Mouse (Mus musculus) 3134 (cell line): ENCODE measurements around the gene Taar7a.

Experiments used
- DNase-seq: peaks from one replicate; pipeline ENCODE4 v3.0.0-alpha.2; 2011; ENCODE audit warnings: low spot score; ENCODE audit not compliant: insufficient read length; ENCODE audit errors: extremely low read depth

The Taar7a gene

DNA sequence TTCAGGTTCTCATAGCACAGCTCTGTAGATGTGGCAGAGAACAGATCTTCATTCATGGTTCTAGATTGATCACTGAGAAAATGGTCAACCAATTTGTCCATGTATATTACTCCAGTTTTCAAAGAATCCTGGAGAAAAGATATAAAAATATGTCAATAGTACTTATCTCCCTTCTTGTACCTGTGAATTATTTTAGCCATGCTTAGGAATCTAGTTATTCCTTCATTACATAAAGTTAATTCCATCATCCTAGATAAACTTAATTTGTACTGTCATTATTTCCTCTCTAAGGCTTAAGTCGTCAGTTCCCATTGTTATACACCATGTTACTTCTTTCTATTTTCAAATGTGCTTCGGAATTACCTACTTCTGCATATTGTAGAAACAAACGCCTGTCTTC lies at the start of gene Taar7a:
TSS of gene Taar7a (minus strand) at position 101 of the 400 bp plus-strand sequence.
- no peak for DNase-seq

DNA sequence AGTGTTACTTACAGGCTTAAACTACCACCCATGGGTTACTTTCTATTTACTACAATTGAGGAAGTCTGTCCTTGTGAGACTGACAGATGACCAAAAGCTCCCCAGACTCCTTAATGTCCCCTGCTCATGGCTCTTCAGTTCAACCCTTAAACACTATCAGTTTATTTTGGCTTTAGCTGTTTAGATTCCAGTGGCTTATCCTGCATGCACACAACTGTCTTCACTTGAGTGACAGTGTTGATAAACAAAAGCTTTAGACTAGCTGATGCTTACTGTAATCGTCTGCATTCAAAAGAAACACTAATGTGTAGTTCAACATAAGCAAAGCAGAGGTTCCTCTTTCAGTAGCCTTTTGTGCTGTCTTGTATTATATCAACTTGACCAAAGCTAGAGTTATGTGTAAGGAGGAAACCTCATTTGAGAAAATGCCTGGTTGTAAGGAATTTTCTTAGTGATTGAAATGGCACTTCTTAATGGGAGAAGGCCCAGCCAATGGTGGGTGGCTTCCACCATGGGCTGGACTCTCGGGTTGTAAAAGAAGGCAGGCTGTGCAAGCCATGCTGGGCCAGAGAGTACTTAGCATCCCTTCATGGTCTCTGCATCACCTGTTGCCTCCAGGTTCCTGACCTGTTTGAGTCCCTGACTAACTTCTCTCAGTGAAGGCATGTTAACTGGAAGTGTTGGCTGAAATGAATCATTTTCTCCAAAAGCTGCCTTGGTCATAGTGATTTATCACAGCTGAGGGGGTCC lies 47.0 kb upstream of the Taar7a start:
- DNase-seq, result no peak

DNA sequence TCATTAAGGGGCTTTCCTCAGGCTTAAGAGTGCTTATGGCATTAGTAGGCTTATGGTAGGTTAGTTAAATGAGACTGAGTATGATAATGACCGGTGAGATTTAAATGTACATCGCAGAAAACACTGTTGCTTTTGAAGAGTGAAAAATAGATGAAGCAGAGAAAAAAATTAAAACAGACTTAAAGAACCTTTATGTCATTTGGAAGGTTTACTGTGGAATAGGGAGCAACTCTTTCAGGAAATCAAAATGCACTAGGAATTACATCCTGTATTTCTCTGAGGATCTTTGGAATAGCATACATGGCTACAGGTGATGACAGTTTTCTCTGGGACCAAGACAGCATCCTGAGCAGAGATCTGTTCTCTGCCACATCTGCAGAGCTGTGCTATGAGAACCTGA lies 44.0 kb upstream of the Taar7a start, which contains the start of gene Taar7e:
TSS of gene Taar7e (plus strand) at position 301 of the 400 bp plus-strand sequence.
- no peak for DNase-seq

DNA sequence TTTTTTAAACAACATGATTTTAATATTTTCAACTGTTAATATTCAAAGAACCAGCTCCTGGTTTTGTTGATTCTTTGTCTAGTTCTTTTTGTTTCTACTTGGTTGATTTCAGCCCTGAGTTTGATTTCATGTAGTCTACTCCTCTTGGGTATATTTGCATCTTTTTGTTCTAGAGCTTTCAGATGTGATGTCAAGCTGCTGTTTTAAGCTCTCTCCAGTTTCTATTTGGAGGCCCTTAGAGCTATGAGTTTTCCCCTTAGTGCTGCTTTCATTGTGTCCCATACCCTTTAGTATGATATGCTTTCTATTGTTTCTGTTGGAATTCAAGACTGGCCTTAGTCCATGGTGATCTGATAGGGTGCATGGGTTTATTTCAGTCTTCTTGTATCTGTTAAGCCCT lies 38.1 kb upstream of the Taar7a start:
- DNase-seq, result no peak

DNA sequence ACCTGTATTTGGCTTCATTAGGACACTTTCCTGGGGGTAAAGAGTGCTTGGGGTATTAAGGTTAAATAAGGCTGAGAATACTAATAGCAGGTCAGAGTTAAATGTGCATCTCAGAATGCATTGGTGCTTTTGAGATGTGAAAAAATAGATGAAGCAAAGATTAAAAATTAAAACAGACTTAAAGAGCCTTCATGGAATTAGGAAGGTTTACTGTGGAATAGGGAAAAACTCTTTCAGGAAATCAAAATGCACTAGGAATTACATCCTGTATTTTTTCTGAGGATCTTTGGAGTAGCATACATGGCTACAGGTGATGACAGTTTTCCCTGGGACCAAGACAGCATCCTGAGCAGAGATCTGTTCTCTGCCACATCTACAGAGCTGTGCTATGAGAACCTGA lies 33.6 kb upstream of the Taar7a start, which contains the start of gene Taar7d:
TSS of gene Taar7d (plus strand) at position 301 of the 400 bp plus-strand sequence.
- no peak for DNase-seq

DNA sequence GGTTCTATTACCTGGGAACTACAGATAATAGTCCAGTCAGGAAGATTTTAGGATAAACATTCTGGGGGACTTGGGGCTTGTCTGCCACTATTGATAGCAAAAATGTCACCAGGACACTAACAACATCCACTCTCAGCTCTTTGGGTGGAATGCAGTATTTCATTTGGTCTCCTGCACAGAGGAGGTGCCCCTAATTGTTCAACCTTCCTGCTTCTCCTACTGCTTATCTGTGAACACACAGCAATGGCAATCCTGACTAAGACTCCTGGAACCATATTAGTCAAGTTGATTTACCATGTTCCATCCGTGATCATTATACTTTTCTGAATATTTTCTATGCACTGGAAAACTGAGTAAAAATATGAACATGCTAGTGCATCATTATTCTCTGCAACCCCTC lies 14.9 kb upstream of the Taar7a start:
- DNase-seq, result no peak

DNA sequence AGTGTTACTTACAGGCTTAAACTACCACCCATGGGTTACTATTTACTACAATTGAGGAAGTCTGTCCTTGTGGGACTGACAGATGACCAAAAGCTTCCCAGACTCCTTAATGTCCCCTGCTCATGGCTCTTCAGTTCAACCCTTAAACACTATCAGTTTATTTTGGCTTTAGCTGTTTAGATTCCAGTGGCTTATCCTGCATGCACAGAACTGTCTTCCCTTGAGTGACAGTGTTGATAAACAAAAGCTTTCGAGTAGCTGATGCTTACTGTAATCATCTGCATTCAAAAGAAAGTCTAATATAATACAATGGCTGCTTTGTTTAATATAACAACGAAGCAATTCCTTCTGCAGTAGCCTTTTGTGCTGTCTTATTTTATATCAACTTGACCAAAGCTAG lies 13.8 kb upstream of the Taar7a start:
- no peak for DNase-seq

DNA sequence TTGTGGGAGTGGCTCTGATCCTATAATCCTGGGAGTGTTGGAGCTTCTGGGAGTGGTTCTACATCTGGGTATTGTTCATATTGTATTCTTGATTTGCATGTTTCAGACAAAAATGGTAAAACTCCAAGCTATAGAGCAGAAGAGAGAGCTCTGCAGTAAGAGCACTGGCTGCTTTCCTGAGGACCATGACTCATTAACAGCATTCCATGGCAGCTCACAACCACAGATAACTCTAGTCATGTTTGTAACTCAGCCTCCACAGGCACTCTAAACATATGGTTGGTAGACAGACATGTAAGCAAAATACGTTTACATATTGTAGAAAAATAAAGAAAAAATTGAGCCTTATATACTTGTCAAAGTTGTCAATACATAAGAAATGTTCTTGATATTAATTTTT lies 13.2 kb upstream of the Taar7a start:
- DNase-seq, result no peak

DNA sequence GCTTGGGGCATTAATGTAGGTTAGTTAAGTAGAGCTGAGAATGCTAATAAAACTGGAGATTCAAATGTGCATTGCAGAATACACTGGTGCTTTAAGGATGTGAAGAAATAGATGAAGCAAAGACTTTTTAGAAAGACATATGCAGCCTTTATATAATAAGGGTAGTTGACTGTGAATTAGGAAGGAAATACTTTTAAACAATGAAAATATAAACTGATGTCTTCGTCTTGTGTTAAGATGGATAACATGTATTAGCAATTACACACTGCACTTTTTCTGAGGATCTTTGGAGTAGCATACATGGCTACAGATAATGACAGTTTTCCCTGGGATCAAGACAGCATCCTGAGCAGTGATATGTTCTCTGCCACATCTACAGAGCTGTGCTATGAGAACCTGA lies 6.4 kb upstream of the Taar7a start, which contains the start of gene Taar7b:
TSS of gene Taar7b (plus strand) at position 301 of the 400 bp plus-strand sequence.
- no peak for DNase-seq

DNA sequence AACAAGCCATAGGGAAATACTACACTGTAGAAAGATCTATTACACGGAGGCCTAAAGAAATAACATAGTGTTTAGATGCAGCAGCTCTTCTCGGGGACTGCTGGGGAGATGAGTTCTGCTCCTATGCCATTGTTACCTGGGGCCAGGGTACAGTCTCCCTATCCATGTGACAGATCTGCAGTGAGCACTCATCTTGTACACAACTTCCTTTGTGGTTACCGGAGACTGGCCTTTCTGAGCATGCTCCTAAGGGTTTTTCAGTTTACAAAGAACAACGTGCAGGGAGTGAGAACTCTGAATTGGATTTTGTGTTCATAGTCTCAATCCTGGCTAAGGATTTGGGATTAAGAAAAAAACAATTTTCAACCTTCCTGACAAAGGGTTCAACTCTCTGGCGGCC lies 6.9 kb downstream of the Taar7a start:
- no peak for DNase-seq

DNA sequence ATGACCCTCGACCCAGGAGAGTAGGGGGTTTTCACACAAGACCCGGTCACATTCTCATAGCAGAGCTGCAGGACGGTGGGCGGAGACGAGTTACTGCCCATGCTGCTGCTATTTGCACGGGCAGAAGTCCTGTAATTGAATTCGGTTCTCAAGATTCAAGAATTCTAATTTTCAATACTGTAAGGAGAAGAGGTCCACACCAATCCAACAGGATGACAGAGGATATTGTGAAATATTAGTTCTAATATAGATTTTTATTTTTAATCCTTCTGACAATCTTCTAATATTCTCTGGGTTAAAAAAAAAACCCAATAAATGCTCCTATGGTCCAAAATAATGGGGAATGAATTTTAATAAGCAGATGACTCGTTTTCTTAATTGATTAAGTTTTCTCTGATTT lies 7.7 kb downstream of the Taar7a start, which contains the start of gene Taar6:
TSS of gene Taar6 (minus strand) at position 101 of the 400 bp plus-strand sequence.
- no peak for DNase-seq

DNA sequence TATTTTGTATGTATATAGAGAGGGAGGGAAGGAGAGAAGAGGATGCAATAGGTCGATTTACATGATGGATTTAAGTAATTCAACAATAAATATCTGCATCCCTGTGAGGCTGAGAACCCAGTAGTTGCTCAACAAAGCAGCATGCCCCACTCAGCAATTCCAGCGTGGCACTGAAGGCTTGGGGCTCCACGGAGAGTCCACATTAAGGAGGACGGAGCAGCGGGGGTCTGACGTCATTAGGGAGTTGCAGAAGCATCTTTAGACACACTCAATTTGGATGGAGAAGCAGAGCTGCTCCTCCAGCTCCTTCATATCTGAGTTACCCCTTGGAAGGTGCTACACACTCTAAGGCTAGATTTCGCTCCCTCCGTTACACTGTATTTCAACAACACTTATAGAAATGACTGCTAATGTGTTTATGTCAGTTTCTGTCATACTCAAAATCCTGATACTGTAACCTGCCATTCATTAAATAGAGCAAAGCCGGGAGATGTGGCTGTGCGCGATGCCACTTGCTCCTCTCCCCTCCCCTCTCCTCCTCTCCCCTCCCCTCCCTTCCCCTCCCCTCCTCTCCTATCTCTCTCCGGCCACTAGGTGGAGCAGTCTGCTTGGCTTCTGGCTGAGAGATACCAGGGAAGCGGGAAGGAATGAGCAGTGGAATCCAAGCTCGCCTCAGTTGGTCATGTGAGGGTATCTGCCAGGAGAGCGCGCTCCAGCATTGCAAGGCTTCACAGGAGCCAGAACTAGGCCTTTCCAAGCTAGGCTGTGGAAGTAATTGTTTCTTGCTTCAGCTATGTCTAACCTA lies 14.2 kb downstream of the Taar7a start:
- DNase-seq, result peak; percentile 38

DNA sequence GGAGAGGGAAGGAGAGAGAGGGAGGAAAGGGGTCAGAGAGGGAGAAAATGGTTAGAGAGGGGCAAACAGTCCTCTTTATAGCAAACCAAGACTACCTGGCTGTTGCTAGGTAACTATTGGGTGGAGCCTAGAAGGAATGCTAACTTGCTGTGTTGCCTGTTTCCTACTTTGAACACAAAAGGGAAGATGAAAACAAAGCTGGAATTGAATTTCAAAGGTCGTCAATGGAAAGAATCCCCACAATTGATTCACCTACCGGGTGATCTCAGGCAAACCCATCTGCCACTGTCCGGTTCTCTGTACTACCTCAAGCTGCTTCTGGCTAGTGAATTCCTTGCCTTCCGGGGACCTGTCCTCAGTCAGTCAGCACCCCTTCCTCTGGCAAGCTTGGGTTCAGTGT lies 15.3 kb downstream of the Taar7a start:
- DNase-seq, result no peak

DNA sequence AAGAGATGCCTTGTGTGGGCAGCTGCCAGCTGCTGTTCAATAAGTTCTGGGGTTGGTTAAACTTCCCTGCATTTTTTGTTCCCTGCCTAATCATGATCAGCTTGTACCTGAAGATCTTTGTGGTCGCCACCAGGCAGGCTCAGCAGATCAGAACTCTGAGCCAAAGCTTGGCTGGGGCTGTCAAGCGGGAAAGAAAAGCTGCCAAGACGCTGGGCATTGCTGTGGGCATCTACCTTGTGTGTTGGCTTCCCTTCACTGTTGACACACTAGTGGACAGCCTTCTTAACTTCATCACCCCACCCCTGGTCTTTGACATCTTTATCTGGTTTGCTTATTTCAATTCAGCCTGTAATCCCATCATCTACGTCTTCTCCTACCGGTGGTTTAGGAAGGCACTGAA lies 22.0 kb downstream of the Taar7a start:
- DNase-seq, result no peak

DNA sequence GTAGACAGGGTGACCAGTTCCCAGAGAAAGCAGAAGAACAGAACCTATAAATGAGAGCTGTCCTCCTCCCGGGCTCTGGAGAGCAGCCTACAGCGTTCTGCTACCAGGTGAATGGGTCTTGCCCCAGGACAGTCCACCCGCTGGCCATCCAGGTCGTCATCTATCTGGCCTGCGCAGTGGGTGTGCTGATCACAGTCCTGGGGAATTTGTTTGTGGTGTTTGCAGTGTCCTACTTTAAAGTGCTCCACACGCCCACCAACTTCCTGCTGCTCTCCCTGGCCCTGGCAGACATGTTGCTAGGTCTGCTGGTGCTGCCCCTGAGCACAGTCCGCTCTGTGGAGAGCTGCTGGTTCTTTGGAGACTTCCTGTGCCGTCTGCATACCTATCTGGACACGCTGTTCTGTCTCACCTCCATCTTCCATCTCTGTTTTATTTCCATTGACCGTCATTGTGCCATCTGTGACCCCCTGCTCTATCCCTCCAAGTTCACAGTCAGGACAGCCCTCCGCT lies 22.6 kb downstream of the Taar7a start, which contains the start of gene Taar5:
TSS of gene Taar5 (plus strand) at position 51 of the 510 bp plus-strand sequence.
- DNase-seq, result no peak

DNA sequence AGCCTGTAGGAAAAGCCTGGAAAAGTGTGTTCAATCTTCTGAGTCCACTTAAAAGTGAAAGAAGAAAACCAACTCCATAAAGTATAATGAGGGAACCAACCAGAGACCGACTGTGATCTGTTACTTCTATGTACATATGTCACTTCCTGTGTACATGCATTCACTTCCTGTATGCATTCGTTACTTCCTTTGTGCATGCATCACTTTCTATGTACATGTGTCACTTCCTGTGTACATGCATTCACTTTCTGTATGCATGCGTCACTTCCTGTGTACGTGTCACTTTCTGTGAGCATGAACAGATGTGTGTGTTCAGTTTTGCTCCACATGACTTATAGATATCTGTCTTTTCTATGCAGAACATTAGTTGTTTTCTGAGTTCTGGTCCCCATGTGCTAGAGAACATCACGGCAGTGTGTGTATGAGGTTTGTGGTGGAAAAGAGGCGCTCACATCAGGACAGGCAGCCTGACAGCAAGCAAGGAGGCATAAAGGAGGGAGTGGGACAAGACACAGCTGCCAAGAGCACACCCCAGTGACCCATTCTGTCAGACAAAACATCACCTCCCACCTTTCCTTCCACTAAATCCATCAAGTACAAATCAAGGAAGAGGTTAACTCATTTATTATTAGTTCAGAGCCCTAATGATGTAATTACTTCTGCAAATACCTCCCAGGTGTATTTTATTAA lies 28.2 kb downstream of the Taar7a start:
- no peak for DNase-seq

DNA sequence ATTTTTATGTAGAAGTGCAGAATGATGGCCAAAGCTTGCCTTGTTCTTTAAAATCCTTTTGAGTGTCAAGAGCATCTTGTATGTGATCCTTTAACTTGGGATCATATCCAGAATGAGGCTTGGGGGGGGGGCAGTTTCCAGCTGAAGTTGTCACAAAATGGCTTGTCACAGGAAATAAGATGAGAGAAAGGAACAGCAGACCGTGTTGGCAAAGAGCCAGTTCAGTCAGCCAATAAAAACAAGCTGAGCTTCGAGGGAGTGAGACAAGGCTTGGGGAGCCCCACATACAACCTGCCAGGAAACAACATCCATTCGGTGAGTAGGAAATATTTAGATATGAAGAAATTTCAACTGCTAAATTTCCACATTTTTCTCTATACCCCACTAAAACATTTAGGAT lies 29.8 kb downstream of the Taar7a start:
- no peak for DNase-seq

DNA sequence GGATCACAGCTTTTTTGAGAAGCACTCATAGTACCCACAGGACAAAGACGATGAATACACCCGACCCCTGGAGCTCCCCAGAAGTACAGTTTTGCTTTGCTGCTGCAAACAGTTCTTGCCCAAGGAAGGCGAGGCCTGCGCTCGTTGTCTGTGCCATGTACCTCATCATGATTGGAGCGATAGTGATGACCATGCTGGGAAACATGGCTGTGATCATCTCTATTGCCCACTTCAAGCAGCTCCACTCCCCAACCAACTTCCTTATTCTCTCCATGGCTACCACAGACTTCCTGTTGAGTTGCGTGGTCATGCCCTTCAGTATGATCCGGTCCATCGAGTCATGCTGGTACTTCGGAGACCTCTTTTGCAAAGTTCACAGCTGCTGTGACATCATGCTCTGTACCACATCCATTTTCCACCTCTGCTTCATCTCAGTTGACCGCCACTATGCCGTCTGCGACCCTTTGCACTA lies 32.8 kb downstream of the Taar7a start, which contains the start of gene Taar4:
TSS of gene Taar4 (plus strand) at position 51 of the 472 bp plus-strand sequence.
- DNase-seq, result no peak

DNA sequence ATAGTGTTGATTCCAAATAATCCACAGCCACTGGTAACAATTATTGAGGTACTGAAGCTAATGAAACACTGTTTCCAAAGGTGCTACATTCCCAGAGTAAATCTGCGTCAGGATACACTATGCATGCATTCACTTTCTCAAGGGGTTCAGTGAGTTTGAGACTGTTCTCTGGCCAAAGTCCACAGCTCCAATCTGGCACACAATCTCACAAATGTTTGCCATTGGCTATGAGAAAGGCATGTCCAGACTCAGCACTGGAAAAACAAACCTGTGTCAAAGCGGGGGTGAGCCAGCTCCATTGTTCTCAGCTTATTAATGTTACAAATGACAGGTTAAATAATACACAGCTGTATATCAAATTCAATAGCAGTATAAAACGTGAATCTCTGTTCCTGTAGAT lies 34.2 kb downstream of the Taar7a start:
- no peak for DNase-seq

DNA sequence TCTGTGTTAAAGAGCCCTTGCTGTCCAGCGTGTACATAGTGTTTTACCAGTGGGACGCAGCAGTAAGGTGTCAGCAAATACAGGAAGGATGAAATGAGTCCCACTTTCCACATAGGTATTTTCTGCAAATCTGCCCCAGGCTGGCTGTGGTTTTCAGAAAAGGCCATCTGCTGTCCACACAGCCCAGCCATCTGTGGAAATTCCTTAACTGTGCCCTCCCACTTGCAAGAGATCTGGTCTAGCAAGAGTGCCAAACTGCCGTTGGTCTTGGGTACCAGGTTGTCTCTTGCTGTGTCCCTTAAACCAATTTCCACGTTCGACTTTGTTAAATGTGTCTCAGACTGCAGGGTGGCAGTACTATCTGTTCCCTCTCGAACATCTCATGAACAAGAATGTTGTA lies 41.6 kb downstream of the Taar7a start:
- no peak for DNase-seq
